Mouse (Mus musculus) ES-E14 (cell line): Measurements from ENCODE around the gene Ccdc146.

Source experiments
- CHD2 ChIP-seq: IDR thresholded peaks from 2 replicates; pipeline ENCODE4 v1.6.1; 2014; ENCODE audit warnings: mild to moderate bottlenecking, low read depth, low read length, inconsistent platforms
- MAFK ChIP-seq: IDR thresholded peaks from 2 replicates; pipeline ENCODE4 v1.6.1; 2014; ENCODE audit warnings: mild to moderate bottlenecking, low read depth, low read length, inconsistent platforms; ENCODE audit not compliant: insufficient read depth
- ZNF384 ChIP-seq: IDR thresholded peaks from 2 replicates; pipeline ENCODE4 v1.6.1; 2012; ENCODE audit warnings: low read depth, low read length, inconsistent platforms

GRCm38 (mm10) chr5:21373180-21373518, 51.3 kb downstream of the Ccdc146 start:
- TF ChIP-seq MAFK, result no peak
- no peak for TF ChIP-seq ZNF384
- no peak for TF ChIP-seq CHD2
